Mouse (Mus musculus) lung, embryonic 16.5 days (tissue): ENCODE data around the gene Asb15. TPM values are rescaled to one million over a fixed set of nuclear protein-coding genes. Genes with fewer than 3 reads are reported as not detected.

Source experiments
- ATAC-seq: fragments of 200-750 bp; cut with Nextera tagmentation; 2 replicates; pipeline ENCODE4 v1.8.0; 2017; ENCODE audit warnings: low read depth, mild to moderate bottlenecking, moderate library complexity
- H3K27ac ChIP-seq: fragments of 300-500 bp; sonication (generic); 2 replicates; pipeline ENCODE4 v1.5.1; 2014; ENCODE audit warnings: mild to moderate bottlenecking, control low read depth, low read length
- H3K27me3 ChIP-seq: fragments of 300-500 bp; sonication (generic); 2 replicates; pipeline ENCODE4 v1.6.1; 2014; ENCODE audit warnings: low read depth, low read length, mixed read lengths; ENCODE audit not compliant: control insufficient read depth, insufficient read depth
- H3K36me3 ChIP-seq: fragments of 300-500 bp; sonication (generic); 2 replicates; pipeline ENCODE4 v1.6.1; 2014; ENCODE audit warnings: low read length; ENCODE audit not compliant: control insufficient read depth, insufficient read depth
- H3K4me1 ChIP-seq: fragments of 300-500 bp; sonication (generic); replicated peaks from 2 replicates; pipeline ENCODE4 v1.6.1; 2014; ENCODE audit warnings: low read length, mixed read lengths; ENCODE audit not compliant: control insufficient read depth, insufficient read depth
- H3K4me2 ChIP-seq: fragments of 300-500 bp; sonication (generic); 2 replicates; pipeline ENCODE4 v1.6.1; 2014; ENCODE audit warnings: low read depth, low read length, control low read depth
- H3K4me3 ChIP-seq: fragments of 300-500 bp; sonication (generic); 2 replicates; pipeline ENCODE4 v1.5.1; 2014; ENCODE audit warnings: mild to moderate bottlenecking, low read length, control low read depth
- H3K9ac ChIP-seq: fragments of 300-500 bp; sonication (generic); 2 replicates; pipeline ENCODE4 v1.6.1; 2014; ENCODE audit warnings: low read length, control low read depth
- H3K9me3 ChIP-seq: fragments of 300-500 bp; sonication (generic); 2 replicates; pipeline ENCODE4 v1.6.1; 2016; ENCODE audit warnings: low read length; ENCODE audit not compliant: control insufficient read depth
- WGBS: fragments of 180-500 bp; shearing (Covaris S2); extraction: QIAGEN DNeasy Blood & Tissue Kit; methylation state at CpG from one replicate; pipeline ENCODE4 v1.1.7; 2014; 5-methylcytosine and 5-hydroxymethylcytosine counted together
- polyA plus RNA-seq: library from polyadenylated mRNA; unstranded; fragments of >200 nt; fragmentation: Nextera tagmentation; extraction: Ambion mirVana; gene quantifications from 2 replicates; pipeline ENCODE4 v1.2.1, GENCODE M21; 2015

The Asb15 gene
- polyA plus RNA-seq, 1 experiment from 2014 or later = 0.11 TPM

- ATAC-seq = no peak
- H3K36me3 ChIP-seq = no peaks in the 10 kb centered on the region
- no peak overlapping the region for H3K4me3 ChIP-seq
- H3K27me3 ChIP-seq = no peaks in the 10 kb centered on the region
- no peak overlapping the region for H3K9ac ChIP-seq
- H3K4me2 ChIP-seq = no peak overlapping the region
- peaks cover 11% of the 10 kb centered on the region for H3K4me1 ChIP-seq
- WGBS = 69% methylated on average over 6 of the region's 6 CpGs
- H3K27ac ChIP-seq = no peak overlapping the region
- H3K9me3 ChIP-seq = no peaks in the 10 kb centered on the region
Observed at GRCm38 (mm10) chr6:24600134-24600533, 72.2 kb downstream of the Asb15 start.

- H3K4me1 ChIP-seq = peaks cover 11% of the 10 kb centered on the region
- no peaks in the 10 kb centered on the region for H3K36me3 ChIP-seq
- no peak overlapping the region for H3K9ac ChIP-seq
- no peak for ATAC-seq
- H3K27me3 ChIP-seq = no peaks in the 10 kb centered on the region
- no peaks in the 10 kb centered on the region for H3K9me3 ChIP-seq
- H3K27ac ChIP-seq = no peak overlapping the region
- WGBS = 66% methylated on average over 4 of the region's 4 CpGs
- H3K4me3 ChIP-seq = no peak overlapping the region
- H3K4me2 ChIP-seq = no peak overlapping the region
Observed at GRCm38 (mm10) chr6:24600726-24601125, 72.8 kb downstream of the Asb15 start.

- no peak overlapping the region for H3K4me2 ChIP-seq
- H3K27ac ChIP-seq = no peak overlapping the region
- H3K36me3 ChIP-seq = no peaks in the 10 kb centered on the region
- no peaks in the 10 kb centered on the region for H3K27me3 ChIP-seq
- no peak overlapping the region for H3K4me3 ChIP-seq
- 16% methylated on average over 1 of the region's 1 CpGs for WGBS
- H3K4me1 ChIP-seq = peaks cover 11% of the 10 kb centered on the region
- no peaks in the 10 kb centered on the region for H3K9me3 ChIP-seq
- ATAC-seq = 0 out of 2 replicates have a peak, but pooled peaks have one; percentile 32
- no peak overlapping the region for H3K9ac ChIP-seq
Observed at GRCm38 (mm10) chr6:24601668-24602067, 73.7 kb downstream of the Asb15 start.

GRCm38 (mm10) chr6:24602351-24602750 is 74.4 kb downstream of the Asb15 start:
- ATAC-seq = no peak
- Histone ChIP-seq H3K27me3 (no peaks in the 10 kb centered on the region), H3K4me1 (peaks cover 16% of the 10 kb centered on the region), H3K27ac (no peak overlapping the region), H3K4me3 (no peak overlapping the region), H3K4me2 (no peak overlapping the region), H3K9ac (no peak overlapping the region), H3K9me3 (no peaks in the 10 kb centered on the region), H3K36me3 (no peaks in the 10 kb centered on the region)
- 46% methylated on average over 3 of the region's 3 CpGs for WGBS

- no peaks in the 10 kb centered on the region for H3K36me3 ChIP-seq
- H3K4me3 ChIP-seq = no peak overlapping the region
- WGBS = 63% methylated on average over 5 of the region's 5 CpGs
- H3K4me2 ChIP-seq = no peak overlapping the region
- peaks cover 16% of the 10 kb centered on the region for H3K4me1 ChIP-seq
- H3K9me3 ChIP-seq = no peaks in the 10 kb centered on the region
- no peak overlapping the region for H3K27ac ChIP-seq
- no peak for ATAC-seq
- H3K9ac ChIP-seq = no peak overlapping the region
- no peaks in the 10 kb centered on the region for H3K27me3 ChIP-seq
Observed at GRCm38 (mm10) chr6:24602993-24603392, 75.0 kb downstream of the Asb15 start.

- Histone ChIP-seq H3K4me3 (no peak overlapping the region), H3K4me2 (no peak overlapping the region), H3K27me3 (no peaks in the 10 kb centered on the region), H3K4me1 (peaks cover 16% of the 10 kb centered on the region), H3K27ac (no peak overlapping the region), H3K9ac (no peak overlapping the region), H3K36me3 (no peaks in the 10 kb centered on the region), H3K9me3 (no peaks in the 10 kb centered on the region)
- ATAC-seq = no peak
- 83% methylated on average over 7 of the region's 7 CpGs for WGBS
Observed at GRCm38 (mm10) chr6:24604289-24604688, 76.3 kb downstream of the Asb15 start.

GRCm38 (mm10) chr6:24605631-24606030 is 77.7 kb downstream of the Asb15 start:
- 93% methylated on average over 8 of the region's 8 CpGs for WGBS
- H3K4me3 ChIP-seq = no peak overlapping the region
- peaks cover 16% of the 10 kb centered on the region for H3K4me1 ChIP-seq
- no peak for ATAC-seq
- no peak overlapping the region for H3K27ac ChIP-seq
- no peaks in the 10 kb centered on the region for H3K9me3 ChIP-seq
- no peak overlapping the region for H3K9ac ChIP-seq
- H3K27me3 ChIP-seq = no peaks in the 10 kb centered on the region
- no peak overlapping the region for H3K4me2 ChIP-seq
- no peaks in the 10 kb centered on the region for H3K36me3 ChIP-seq

GRCm38 (mm10) chr6:24606512-24606911 is 78.6 kb downstream of the Asb15 start:
- H3K27ac ChIP-seq = no peak overlapping the region
- no peak overlapping the region for H3K4me2 ChIP-seq
- 61% methylated on average over 10 of the region's 10 CpGs for WGBS
- no peaks in the 10 kb centered on the region for H3K36me3 ChIP-seq
- no peak overlapping the region for H3K4me3 ChIP-seq
- no peak for ATAC-seq
- H3K27me3 ChIP-seq = no peaks in the 10 kb centered on the region
- peaks cover 10% of the 10 kb centered on the region for H3K4me1 ChIP-seq
- no peak overlapping the region for H3K9ac ChIP-seq
- H3K9me3 ChIP-seq = no peaks in the 10 kb centered on the region

- Histone ChIP-seq H3K4me1 (0 out of 2 replicates have a peak, but pooled peaks cover 5% of the 10 kb centered on the region), H3K9me3 (no peaks in the 10 kb centered on the region), H3K27ac (no peak overlapping the region), H3K9ac (no peak overlapping the region), H3K27me3 (no peaks in the 10 kb centered on the region), H3K4me3 (no peak overlapping the region), H3K4me2 (no peak overlapping the region), H3K36me3 (no peaks in the 10 kb centered on the region)
- 0 out of 2 replicates have a peak, but pooled peaks have one; percentile 41 for ATAC-seq
- WGBS = 64% methylated on average over 15 of the region's 15 CpGs
Observed at GRCm38 (mm10) chr6:24607531-24607930, 79.6 kb downstream of the Asb15 start.

- Histone ChIP-seq H3K27me3 (no peaks in the 10 kb centered on the region), H3K27ac (no peak overlapping the region), H3K9ac (no peak overlapping the region), H3K36me3 (peaks cover under 1% of the 10 kb centered on the region; the same call in 1 of the 2 replicates), H3K4me1 (0 out of 2 replicates have a peak, but pooled peaks cover 5% of the 10 kb centered on the region), H3K4me2 (no peak overlapping the region), H3K4me3 (no peak overlapping the region), H3K9me3 (no peaks in the 10 kb centered on the region)
- ATAC-seq = 0 out of 2 replicates have a peak, but pooled peaks have one; percentile 20
- WGBS = 61% methylated on average over 4 of the region's 4 CpGs
Observed at GRCm38 (mm10) chr6:24608129-24608528, 80.2 kb downstream of the Asb15 start.
